Mouse (Mus musculus) CD4-positive naive resting alpha-beta T cell, adult 76 days (primary cell): ENCODE measurements around the gene Olfr616. TPM values are rescaled to one million over a fixed set of nuclear protein-coding genes. Genes with fewer than 3 reads are reported as not detected.

Experiments used
- total RNA-seq: library from RNA; stranded (reverse); gene quantifications from one replicate; pipeline ENCODE4 v1.2.4, GENCODE M21; 2023

Gene Olfr616
- total RNA-seq = not detected

DNA sequence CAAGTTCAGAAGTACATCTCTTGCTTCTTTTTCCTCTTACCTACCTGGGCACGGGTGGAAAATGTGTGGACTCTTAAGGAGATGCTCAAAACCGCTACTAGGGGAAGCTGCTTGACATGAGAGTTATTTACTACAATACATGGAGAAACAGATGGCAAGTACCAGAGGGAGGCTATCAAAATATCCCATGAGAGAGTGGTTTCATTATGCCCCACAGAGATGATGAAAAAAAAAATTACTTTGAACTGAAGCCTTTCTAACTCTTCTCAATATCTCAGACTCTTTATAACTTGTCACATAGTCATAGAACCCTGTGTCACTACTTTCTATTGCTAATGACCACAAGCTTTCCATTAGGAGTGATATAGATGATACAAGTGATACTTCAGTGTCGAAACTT, at the start of gene Olfr616:
TSS of gene Olfr616 (minus strand) at position 101 of the 400 bp plus-strand sequence.

GRCm38 (mm10) chr7:103612434-103612833, 43.5 kb upstream of the Olfr616 start, which contains the start of gene Olfr620:
Gene Olfr620, minus strand, starts transcription at chr7:103612534.

GRCm38 (mm10) chr7:103600275-103600674, 31.3 kb upstream of the Olfr616 start, which contains the start of gene Olfr619:
Gene Olfr619, plus strand, starts transcription at chr7:103600575.

GRCm38 (mm10) chr7:103589803-103590202, 20.9 kb upstream of the Olfr616 start, which contains the start of gene Olfr618:
Gene Olfr618, plus strand, starts transcription at chr7:103590103.

GRCm38 (mm10) chr7:103572761-103573160, 3.8 kb upstream of the Olfr616 start, which contains the start of gene Olfr617:
Gene Olfr617, plus strand, starts transcription at chr7:103573061.

GRCm38 (mm10) chr7:103555779-103556178, 13.2 kb downstream of the Olfr616 start, which contains the start of gene Olfr615:
Gene Olfr615, plus strand, starts transcription at chr7:103556079.

DNA sequence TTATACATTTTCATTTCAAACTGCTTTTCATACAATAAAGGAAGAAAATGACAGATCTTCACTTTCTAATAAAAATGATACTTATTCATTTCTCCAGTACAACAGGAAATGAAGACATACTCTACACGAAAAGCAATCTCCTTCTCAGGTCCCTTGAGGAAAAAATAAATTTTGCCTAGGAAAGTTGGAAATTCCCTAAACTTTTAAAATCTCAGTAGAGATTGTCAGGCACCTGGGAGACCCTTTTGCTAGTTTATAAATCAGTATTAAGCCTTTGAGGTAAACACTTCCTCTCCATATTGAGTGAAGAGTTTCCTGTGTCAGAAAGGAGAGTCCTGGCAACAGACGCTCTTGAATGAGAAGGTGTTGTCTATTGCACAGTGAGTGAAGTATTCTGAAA, 21.2 kb downstream of the Olfr616 start, which contains the start of gene Olfr613:
TSS of gene Olfr613 (plus strand) at position 301 of the 400 bp plus-strand sequence.

DNA sequence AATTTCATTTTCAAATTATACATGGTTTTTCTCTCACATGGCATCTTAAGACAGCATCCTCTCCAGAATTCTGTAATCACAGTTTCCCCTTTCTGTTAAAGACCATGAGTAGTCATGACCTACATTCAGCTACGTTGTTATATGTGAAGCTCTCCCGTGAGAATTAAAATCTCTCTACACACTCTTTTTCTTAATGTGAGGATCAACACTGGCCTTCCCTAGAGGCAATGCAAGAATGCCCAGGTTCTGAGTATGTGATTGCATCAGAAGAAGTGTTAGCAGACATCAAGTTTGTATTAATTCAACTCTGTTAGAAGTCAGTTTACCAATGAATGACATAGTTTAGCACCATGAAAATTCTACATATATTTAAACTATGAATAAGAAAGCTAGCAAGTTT, 26.3 kb downstream of the Olfr616 start, which contains the start of gene Olfr612:
TSS of gene Olfr612 (minus strand) at position 101 of the 400 bp plus-strand sequence.

DNA sequence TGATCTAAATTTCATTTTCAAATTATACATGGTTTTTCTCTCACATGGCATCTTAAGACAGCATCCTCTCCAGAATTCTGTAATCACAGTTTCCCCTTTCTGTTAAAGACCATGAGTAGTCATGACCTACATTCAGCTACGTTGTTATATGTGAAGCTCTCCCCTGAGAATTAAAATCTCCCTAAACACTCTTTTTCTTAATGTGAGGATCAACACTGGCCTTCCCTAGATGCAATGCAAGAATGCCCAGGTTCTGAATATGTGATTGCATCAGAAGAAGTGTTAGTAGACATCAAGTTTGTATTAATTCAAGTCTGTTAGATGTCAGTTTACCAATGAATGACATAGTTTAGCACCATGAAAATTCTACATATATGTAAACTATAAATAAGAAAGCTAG, 48.2 kb downstream of the Olfr616 start, which contains the start of gene Olfr611:
TSS of gene Olfr611 (minus strand) at position 101 of the 400 bp plus-strand sequence.

Other genes with a start within 250 kb of the Olfr616 start
- gene Olfr598, start 245.6 kb downstream of the Olfr616 start, total RNA-seq = not detected
- gene Olfr599, start 233.2 kb downstream of the Olfr616 start, total RNA-seq = not detected
- not detected for gene Olfr600, start 219.5 kb downstream of the Olfr616 start, total RNA-seq
- not detected for gene Olfr601, start 206.5 kb downstream of the Olfr616 start, total RNA-seq
- gene Olfr603, start 183.0 kb downstream of the Olfr616 start, total RNA-seq = not detected
- gene Usp17lc, start 154.1 kb downstream of the Olfr616 start, total RNA-seq = not detected
- gene Olfr605, start 123.7 kb downstream of the Olfr616 start, total RNA-seq = not detected
- gene Olfr606, start 120.1 kb downstream of the Olfr616 start, total RNA-seq = not detected
- gene Olfr607, start 105.0 kb downstream of the Olfr616 start, total RNA-seq = not detected
- not detected for gene Olfr608, start 99.3 kb downstream of the Olfr616 start, total RNA-seq
- gene Olfr609, start 71.1 kb downstream of the Olfr616 start, total RNA-seq = not detected
- gene Olfr610, start 57.0 kb downstream of the Olfr616 start, total RNA-seq = not detected
- gene Olfr611, start 48.3 kb downstream of the Olfr616 start, total RNA-seq = not detected
- not detected for gene Olfr612, start 26.4 kb downstream of the Olfr616 start, total RNA-seq
- not detected for gene Olfr613, start 21.1 kb downstream of the Olfr616 start, total RNA-seq
- not detected for gene Olfr615, start 13.1 kb downstream of the Olfr616 start, total RNA-seq
- gene Olfr617, start 3.9 kb upstream of the Olfr616 start, total RNA-seq = not detected
- gene Olfr618, start 21.0 kb upstream of the Olfr616 start, total RNA-seq = not detected
- not detected for gene Olfr619, start 31.4 kb upstream of the Olfr616 start, total RNA-seq
- not detected for gene Olfr620, start 43.4 kb upstream of the Olfr616 start, total RNA-seq
- not detected for gene Olfr622, start 73.6 kb upstream of the Olfr616 start, total RNA-seq
- not detected for gene Olfr623, start 94.6 kb upstream of the Olfr616 start, total RNA-seq
- not detected for gene Olfr624, start 102.0 kb upstream of the Olfr616 start, total RNA-seq
- gene Olfr625-ps1, start 113.6 kb upstream of the Olfr616 start, total RNA-seq = not detected
- gene Olfr243, start 145.5 kb upstream of the Olfr616 start, total RNA-seq = not detected
- gene Olfr628, start 161.2 kb upstream of the Olfr616 start, total RNA-seq = not detected
- gene Olfr629, start 175.8 kb upstream of the Olfr616 start, total RNA-seq = not detected
- gene Olfr630, start 188.2 kb upstream of the Olfr616 start, total RNA-seq = not detected
- gene Olfr69, start 202.5 kb upstream of the Olfr616 start, total RNA-seq = not detected
- gene Olfr68, start 210.6 kb upstream of the Olfr616 start, total RNA-seq = not detected
- not detected for gene Olfr67, start 222.7 kb upstream of the Olfr616 start, total RNA-seq
- gene Hbb-bt, start 244.9 kb upstream of the Olfr616 start, total RNA-seq = 492 TPM